Mouse (Mus musculus) cerebellum, adult 11-12 months (tissue): ENCODE measurements around the gene Isyna1.

Experiments used
- DNase-seq: peaks from one replicate; pipeline ENCODE4 v3.0.0; 2022

Isyna1 gene

DNA sequence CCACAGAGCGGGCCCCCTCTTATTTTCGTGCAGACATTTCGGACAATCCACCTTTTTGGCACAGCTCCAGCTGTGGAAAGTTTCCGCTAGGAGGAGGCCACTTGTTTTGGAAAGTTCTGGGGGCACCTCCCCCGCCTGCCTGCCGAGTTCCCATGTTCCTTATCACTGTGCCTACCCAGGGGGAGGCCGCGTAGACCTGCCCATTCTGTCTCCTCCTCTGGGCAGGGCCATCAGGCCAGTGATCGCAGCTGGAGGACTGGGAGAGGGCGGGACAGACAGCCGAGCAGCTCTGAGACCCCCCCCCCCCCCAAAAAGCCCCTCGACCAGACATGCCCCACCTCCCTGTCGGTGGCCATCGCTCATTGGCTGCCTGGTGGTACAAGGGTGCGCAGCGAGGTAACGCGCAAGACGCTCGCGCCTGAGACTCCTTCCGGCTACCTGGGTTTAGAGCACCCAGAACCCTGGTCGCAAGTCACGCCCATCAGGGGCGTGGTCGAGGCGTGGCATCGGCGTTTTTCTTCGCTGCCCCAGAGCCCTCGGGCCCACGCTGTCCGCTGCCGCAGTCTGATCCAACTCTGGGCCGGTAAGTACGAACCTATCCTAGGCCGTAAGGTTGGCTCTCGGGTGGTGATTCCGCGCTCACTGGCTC lies at the start of gene Isyna1:
Gene Isyna1, plus strand, starts transcription at position 413 of the 649 bp plus-strand sequence.
- DNase-seq: peak; percentile 78

DNA sequence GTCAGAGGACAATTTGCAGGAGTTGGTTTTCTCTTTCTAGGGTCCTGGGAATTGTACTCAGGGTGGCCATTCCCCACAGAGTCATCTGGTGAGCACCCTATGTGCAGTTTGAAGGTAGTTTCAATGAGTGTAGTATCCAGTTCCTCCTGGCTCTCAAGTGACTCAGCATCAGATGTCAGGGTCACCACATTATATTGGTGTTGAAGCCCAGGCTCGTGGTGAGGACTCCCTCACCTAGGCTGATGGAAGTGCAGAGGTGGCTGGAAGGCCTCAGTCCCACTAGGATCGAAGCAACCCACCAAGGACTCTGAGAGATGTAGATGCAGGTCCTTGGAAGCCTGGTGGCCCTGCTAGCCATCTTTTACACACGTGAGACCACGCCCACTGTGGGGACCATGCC lies 47.8 kb upstream of the Isyna1 start:
- DNase-seq: no peak

- DNase-seq: no peak
Observed at GRCm38 (mm10) chr8:70547762-70548161, 46.4 kb upstream of the Isyna1 start.

DNA sequence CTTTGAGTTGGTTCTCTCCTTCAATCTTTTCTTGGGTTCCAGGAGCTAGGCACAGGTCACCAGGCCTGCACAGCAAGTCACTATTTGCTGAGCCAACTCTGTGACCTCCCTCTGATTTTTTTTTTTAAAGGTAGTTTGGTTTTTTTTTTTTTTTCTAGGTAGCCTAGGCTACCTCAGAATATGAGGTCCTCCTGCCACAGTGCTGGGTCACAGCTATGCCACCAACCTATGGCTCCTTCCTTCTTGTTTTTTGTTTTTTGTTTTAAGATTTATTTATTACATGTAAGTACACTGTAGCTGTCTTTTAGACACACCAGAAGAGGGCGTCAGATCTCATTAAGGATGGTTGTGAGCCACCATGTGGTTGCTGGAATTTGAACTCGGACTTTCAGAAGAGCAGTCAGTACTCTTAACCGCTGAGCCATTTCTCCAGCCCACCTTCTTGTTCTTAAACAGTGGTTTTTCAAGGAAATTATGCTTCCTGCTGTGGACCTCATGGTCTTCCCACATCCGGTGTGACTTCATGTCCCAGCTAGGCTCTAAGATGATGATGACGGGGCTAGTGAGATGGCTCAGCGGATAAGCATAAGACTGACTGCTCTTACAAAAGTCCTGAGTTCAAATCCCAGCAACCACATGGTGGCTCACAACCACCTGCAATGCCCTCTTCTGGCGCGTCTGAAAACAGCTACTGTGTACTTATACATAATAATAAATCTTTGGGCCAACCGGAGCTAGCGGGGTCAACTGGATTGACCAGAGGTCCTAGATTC lies 44.6 kb upstream of the Isyna1 start:
- DNase-seq: no peak

- DNase-seq: no peak
Observed at GRCm38 (mm10) chr8:70551558-70552161, 42.5 kb upstream of the Isyna1 start.

DNA sequence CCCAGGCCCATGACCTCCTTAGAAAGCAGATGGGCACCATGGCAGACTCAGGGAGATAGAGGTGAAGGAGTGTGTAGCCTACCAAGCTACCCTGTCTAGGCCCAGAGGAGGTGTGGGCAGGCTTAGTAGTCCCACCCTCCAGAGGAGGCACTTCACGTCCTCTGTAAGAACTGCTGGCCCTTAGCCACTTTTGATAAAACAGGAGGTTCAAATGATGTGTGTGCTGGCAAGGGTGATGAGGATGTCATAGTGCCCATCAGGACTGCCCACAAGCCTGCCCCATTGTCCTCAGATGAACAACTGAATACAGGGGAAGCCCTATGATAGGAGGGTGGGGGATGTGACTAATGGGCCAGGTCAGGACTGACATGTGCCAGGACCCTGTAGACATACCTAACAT lies 41.3 kb upstream of the Isyna1 start:
- DNase-seq: no peak

DNA sequence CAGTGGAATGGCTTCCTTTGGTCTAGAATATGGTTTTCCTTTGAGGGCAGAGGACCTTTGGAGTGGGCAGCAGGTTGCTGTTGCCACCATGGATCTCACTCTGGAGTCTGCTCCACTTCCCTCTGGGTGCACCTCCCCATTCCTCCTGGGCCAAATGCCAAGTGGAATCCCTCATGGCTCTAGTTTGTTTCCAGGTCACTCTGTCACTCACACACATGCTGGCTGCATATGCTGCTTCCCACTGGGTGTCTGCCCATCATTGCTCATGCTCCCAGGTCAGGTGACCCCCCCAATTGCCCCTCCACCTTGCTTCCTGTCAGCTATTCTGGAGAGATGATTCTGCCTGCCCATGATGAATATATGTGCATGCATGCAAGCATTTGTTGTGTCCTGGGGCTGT lies 40.4 kb upstream of the Isyna1 start:
- peak; percentile 83 for DNase-seq

DNA sequence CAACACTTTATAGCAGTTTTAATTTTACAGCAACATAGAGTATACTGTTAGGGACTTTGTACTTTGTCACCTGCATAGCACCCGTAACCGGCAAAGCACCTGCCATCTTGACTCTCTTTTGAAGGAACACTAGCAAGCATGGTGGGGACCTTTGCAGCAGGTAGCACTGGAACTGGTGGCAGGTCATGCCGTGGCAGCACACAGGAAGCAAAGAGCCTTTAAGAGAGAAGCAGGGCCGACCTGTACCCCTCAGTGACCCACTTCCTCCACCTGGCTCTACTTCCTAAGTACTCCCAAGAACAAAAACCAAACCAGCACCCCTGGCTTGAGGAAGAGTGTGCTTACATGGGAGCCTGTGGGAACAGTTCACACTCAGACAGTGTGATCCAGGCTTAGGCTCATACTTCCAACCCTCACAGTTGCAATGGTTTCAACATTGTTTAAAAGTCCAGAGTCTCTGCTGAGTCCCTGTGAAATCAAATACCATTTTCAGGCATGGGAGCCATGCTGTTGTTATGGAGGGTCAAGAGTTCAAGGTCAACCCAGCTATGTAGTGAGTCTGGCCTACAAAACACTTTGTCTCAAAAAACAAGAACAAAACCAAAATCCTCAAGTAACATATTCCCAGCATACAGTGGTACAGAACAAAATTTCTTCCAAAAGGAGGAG lies 39.0 kb upstream of the Isyna1 start:
- no peak for DNase-seq

DNA sequence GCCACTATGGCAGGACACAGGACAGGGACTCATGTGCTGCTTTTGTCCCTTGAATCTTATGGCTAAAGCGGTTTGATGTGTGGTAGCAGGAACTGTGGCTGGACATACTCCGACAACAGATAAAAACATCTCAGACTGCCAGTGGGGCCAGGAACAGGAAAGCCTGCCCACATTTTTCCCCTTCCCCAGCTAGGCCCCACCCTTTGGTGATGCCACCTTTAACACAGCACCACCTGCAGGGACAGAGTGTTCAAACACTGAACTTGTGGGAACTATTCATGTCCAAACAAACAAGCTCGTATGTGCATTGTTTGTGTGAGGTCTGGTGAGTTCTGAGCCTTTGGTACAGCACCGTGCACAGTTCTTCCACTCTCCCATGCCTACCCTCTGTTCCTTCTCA lies 35.8 kb upstream of the Isyna1 start:
- DNase-seq: no peak

- DNase-seq: no peak
Observed at GRCm38 (mm10) chr8:70558983-70559382, 35.2 kb upstream of the Isyna1 start.

DNA sequence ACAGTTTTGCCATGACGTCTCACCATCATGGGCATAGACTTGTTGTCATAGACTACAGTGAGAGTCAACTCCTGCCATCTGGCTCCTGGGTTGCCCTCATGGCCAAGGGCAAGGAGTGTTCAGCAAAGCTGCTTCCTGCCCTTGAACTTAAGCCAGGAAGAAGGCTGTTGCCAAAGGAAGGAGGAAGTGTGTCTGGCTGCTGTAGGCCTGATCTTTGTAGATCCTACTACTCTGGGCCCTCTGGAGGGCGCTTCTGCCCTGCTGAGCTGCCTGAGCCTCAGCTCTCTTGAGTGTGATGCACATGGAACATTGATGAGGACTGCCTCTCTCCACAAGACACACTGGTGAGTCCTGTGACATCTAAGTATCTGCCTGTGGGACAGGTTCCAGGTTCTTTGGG lies 34.1 kb upstream of the Isyna1 start:
- DNase-seq: peak; percentile 61

GRCm38 (mm10) chr8:70560564-70560963 lies 33.6 kb upstream of the Isyna1 start:
- no peak for DNase-seq

- DNase-seq: no peak
Observed at GRCm38 (mm10) chr8:70561357-70561756, 32.8 kb upstream of the Isyna1 start.

- DNase-seq: no peak
Observed at GRCm38 (mm10) chr8:70561809-70562535, 32.2 kb upstream of the Isyna1 start.

DNA sequence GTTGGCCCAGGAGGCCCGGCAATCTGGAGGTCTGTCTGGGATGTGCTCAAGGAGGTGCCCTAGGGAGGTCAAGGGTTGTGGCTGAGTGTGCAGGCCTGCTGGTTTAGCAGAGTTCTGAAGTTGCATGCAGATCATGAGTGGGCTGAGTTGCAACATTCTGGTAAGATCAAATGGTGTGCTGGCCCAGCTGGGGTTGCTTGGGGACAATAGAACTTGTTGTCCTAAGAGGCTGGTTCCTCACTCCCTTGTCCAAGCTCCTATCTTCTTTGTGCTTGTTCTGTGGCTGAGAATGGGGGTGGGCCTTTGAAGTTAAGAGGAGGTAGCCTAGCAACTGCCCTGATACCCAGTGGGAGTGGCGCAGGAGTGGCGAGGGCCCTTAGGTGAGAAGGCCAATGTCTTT lies 31.4 kb upstream of the Isyna1 start:
- no peak for DNase-seq

- no peak for DNase-seq
Observed at GRCm38 (mm10) chr8:70563763-70564387, 30.3 kb upstream of the Isyna1 start.

DNA sequence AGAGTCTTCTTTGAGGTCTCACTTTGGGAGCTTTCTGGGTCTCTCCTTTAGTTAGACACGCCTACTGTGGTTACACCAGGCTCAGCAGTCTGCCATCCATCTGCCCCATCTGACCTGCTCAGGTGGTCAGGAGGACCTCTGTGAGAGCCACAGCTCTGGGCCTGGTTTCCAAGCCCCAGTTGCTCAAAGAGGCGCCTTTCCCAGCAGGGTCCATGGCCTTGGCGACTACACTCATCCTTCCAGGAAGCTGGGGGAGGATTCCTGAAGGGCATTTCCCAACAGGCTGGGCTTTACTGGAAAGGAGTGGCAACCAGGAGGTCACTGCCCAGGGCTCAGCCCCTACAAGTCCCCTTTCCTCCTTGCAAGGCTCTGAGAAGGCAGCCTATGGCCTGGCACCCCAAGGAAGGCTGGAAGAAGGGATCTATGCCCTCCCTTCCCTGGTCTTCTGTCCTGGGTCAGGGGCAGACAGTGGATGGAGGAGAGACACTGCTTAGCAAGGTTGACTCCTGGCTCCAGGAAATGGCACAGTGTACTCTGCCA lies 29.4 kb upstream of the Isyna1 start:
- DNase-seq: no peak

- DNase-seq: no peak
Observed at GRCm38 (mm10) chr8:70565561-70565960, 28.6 kb upstream of the Isyna1 start.

- no peak for DNase-seq
Observed at GRCm38 (mm10) chr8:70570360-70570759, 23.8 kb upstream of the Isyna1 start.

GRCm38 (mm10) chr8:70570990-70571389 lies 23.2 kb upstream of the Isyna1 start:
- DNase-seq: peak; percentile 80

GRCm38 (mm10) chr8:70574302-70574701 lies 19.9 kb upstream of the Isyna1 start:
- DNase-seq: no peak

- peak; percentile 77 for DNase-seq
Observed at GRCm38 (mm10) chr8:70574915-70575314, 19.3 kb upstream of the Isyna1 start.
